Mouse (Mus musculus) liver, adult 2 months (tissue): Measurements from ENCODE around the gene Thada.

ENCODE experiments used
- CTCF ChIP-seq: fragments of 200-500 bp; IDR thresholded peaks from 2 replicates; pipeline ENCODE4 v1.5.1; 2011; ENCODE audit warnings: low read depth, low read length, control low read depth
- POLR2A ChIP-seq: fragments of 200-500 bp; IDR thresholded peaks from 2 replicates; pipeline ENCODE4 v1.6.1; 2011; ENCODE audit warnings: low read length, control low read depth; ENCODE audit not compliant: insufficient read depth; ENCODE audit errors: extremely low read depth

DNA sequence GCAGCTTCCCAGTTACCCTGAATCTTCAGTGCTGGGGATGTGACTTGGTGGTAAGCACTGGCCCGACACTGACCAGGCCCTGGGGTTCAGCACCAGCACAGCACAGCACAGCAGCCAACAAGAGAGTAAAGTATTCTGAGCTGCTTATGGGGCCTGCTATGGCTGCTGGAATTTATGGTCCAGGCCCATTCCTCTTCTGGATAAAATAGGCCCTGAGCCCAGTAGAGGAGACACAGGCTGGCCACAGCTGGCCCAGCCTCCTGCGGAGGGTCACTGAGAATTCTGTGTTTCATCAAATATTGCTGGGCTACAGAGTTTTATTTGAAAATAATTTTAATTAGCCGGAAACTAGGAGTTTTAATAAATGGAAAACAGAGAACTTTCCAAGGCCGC, 286.0 kb downstream of the Thada start:
- TF ChIP-seq CTCF: no peak
- TF ChIP-seq POLR2A: no peak
